In genomic region chr7:102065046-102065891, GRCm38 (mm10) we compare ENCODE assay signal across 8 mouse cellular contexts. TPM values are rescaled to one million over a fixed set of nuclear protein-coding genes. Genes with fewer than 3 reads are reported as not detected.
DNase-seq lines count a peak whose midpoint lies in the region; ATAC-seq lines count a peak whose summit lies in the region.

Rnf121 (minus strand) TSS chr7:102065469.
Xndc1 (plus strand) TSS chr7:102065511.
Xntrpc (plus strand) TSS chr7:102065713.

- peak; percentile 95 for ATAC-seq in megakaryocyte progenitor cell, adult 5-6 weeks (replicated peaks; ENCODE audit: poor library complexity)

- DNase-seq in adipocyte (ENCODE audit: low spot score) = peak; percentile 85
- DNase-seq in embryo, embryonic 10 days (ENCODE audit: low spot score) = peak; percentile 96
- peak; percentile 90 for DNase-seq in gastrocnemius, postnatal 10 days
- peak; percentile 96 for DNase-seq in induced T-regulatory cell, adult 2 months (ENCODE audit: low read depth)
- peak; percentile 83 to 93 for DNase-seq in left cerebral cortex, adult 9 months (ENCODE audit: low spot score in 2 of 2)
- peak; percentile 92 for DNase-seq in right cerebral cortex, postnatal 14 days
- peak; percentile 90 to 92 for DNase-seq in urinary bladder, postnatal 36 days (ENCODE audit: low spot score in 2 of 2)

RNA-seq across cellular contexts. Expression of gene Rnf121, which starts in this region (rescaled TPM):
- total RNA-seq in gastrocnemius, postnatal 10 days (2021) = 10 to 100 TPM; 18.8 to 25.8 TPM
- total RNA-seq in megakaryocyte progenitor cell, adult 5-6 weeks (2015) = 11.3 and 12.2 TPM in 2 replicates
- total RNA-seq in megakaryocyte progenitor cell, adult 5-6 weeks (2017) = 7.1 and 12.7 TPM in 2 replicates

RNA-seq across cellular contexts. Expression of gene Xndc1, which starts in this region (rescaled TPM):
- total RNA-seq in gastrocnemius, postnatal 10 days (2021) = 10 to 100 TPM in 1 of 2 experiments, 1 to 10 TPM in 1; 5.9 to 11.9 TPM
- 17.6 and 19.7 TPM in 2 replicates for total RNA-seq in megakaryocyte progenitor cell, adult 5-6 weeks (2015)
- total RNA-seq in megakaryocyte progenitor cell, adult 5-6 weeks (2017) = 28.4 and 30.3 TPM in 2 replicates

RNA-seq across cellular contexts. Expression of gene Xntrpc, which starts in this region (rescaled TPM):
- under 1 TPM; 0.75 to 0.95 TPM for total RNA-seq in gastrocnemius, postnatal 10 days (2021)
- 0.57 and 0.85 TPM in 2 replicates for total RNA-seq in megakaryocyte progenitor cell, adult 5-6 weeks (2015)
- 0.34 and 0.92 TPM in 2 replicates for total RNA-seq in megakaryocyte progenitor cell, adult 5-6 weeks (2017)

Comparison
In these comparisons a context has a peak if more than half of its experiments do, and no peak if none do; other contexts are left out.
1. Peak in every context shown above with its lines: DNase-seq and ATAC-seq.